Mouse (Mus musculus) adrenal gland, postnatal 36 days (tissue): ENCODE measurements at regions not wholly inside any gene's neighbourhood (a gene's known extent, or its start where the extent isn't known, plus 50 kb on each side); places are given as distances from the start of the nearest gene placed in this dataset.
A peak's percentile ranks its signal among the peaks of the same experiment; 100 is the strongest.

Source experiments
- DNase-seq, 2 experiments: peaks; one replicate each; pipeline ENCODE4 v3.0.0; 2021; ENCODE audit warnings: mixed read lengths in 1 of 2

GRCm38 (mm10) chr10:99959279-99959678, 56.2 kb upstream of the Kitl start:
- no peak for DNase-seq

DNA sequence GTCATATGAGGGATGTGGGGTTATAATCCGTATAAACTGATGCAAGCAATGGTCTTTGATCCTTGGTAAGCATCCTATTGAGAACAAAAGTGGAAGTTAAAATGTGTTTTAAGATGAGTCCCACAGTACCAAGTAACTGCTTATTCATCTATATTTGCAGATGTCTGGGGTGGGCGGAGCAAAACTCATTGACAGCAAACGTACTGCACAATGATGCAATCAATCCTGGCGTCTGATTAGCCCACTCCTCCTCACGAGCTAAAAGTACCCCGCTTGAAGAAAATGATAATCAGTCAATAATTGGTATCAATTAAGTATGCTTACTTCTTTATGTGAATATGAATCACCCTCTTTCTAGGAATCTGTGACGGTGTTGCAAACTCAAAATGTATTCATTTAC, 62.9 kb upstream of the Kitl start:
- DNase-seq: no peak

DNA sequence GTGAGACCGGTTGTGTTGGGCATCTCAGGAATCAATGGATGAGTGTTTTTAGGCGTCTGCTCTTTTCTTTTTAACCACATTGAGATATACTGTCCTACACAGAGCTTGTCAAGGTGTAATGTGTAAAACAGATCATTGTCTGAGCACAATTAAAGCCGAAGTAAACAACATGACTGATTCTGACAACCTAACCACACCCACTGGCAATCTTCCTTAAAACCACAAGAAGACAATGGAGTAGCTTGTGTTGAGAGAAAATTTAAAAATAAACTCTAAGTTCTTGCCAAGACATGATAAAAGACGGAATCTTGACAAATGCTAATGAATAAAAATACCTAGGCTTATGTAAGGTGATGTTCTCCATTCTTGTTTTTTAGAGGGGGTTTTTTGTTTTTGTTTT, 63.7 kb upstream of the Kitl start:
- no peak for DNase-seq

- DNase-seq: no peak
Observed at GRCm38 (mm10) chr10:99951316-99951715, 64.1 kb upstream of the Kitl start.

DNA sequence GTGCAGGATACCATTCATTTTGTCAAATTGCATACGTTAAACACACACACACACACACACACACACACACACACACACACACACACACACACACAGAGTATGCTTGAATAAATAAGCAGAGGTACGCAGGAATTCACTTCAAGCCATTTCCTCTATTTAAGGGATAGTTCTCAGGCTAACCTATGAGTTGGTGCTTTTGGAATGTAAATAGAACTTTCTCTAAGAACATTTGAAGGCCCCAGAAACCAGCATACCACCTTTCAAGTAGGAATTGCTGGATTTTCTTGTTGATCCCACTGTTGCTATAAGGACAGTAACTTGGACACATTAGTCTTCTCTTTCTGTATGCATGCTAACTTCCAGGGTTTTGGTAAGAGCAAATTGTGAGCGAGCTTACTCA, 66.7 kb upstream of the Kitl start:
- DNase-seq: no peak

- peak in 1 of 2 experiments; percentile 8 for DNase-seq
Observed at GRCm38 (mm10) chr10:99945418-99945817, 70.0 kb upstream of the Kitl start.

- DNase-seq: peak; percentile 17 to 34
Observed at GRCm38 (mm10) chr10:99941665-99942064, 73.8 kb upstream of the Kitl start.

DNA sequence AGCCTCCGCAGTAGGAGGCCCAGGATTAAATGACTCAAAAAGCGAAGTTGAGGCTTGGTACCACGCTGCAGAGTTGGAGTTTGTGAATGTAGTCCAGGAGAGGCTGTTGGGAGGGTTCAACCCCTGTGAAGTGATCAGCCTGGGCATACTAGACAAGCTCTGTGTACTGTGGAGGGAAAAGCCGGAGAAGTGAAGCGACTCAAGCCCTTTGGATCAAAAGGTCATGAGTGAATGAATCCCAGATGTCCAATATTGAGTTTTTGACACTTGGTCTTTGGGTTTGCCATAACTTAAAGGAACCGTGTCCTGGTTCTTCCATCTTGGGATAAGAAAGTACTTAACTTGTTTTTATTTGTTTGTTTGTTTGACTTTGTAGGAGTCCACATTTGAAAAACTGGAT, 76.5 kb upstream of the Kitl start:
- no peak for DNase-seq

DNA sequence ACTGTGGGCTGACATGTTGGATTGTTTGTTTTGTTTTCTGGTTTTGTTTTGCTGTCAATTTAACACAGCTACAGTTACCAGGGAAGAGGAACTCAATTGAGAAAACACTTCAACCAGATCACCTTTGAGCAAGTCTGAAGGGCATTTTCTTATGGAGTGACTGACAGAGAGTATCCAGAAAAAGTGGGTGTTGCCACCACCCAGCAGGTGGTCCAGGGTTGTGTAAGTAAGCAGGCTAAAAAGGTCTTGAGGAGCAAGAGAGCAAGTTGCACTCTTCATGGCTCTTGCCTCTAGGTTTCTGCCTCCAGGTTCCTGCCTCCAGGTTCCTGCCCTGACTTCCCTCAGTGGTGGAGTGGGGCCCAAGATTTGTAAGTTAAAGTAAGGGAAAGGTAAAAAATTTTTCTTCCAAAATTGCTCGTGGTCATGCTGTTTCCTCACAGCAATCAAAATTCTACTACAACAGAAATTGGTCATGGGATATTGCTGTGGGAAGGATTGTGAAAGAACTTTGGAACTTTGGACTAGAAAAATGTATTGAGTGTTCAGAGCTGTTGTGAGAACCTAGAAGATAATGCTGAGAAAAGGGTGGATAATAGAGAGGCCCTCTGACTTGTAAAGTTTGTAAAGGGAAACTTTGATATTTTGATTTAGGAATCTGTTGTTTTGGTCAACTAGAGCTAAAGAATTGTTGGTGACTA, 77.4 kb upstream of the Kitl start:
- DNase-seq: no peak

DNA sequence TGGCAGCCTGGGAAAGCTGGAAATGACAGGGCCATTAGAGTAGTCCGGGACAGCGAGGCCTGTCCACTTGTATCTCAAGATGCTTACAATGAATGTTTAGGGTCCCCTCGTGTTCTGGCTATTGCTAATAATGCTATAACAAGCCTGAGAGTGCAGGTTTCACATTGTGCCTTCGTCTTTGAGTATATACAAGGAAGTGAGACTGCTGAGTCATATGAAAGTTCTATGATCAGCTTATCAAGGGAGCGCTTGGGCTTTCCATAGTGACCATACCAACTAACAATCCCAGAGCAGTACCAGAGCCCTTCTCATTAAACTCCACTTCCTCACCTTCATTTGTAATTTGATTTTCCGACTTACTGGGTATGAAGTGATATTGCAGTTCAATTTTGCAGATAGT, 86.2 kb upstream of the Kitl start:
- no peak for DNase-seq

- DNase-seq: no peak
Observed at GRCm38 (mm10) chr10:99927913-99928312, 87.5 kb upstream of the Kitl start.

GRCm38 (mm10) chr10:99926327-99926954, 89.0 kb upstream of the Kitl start:
- DNase-seq: no peak

GRCm38 (mm10) chr10:99924541-99924940, 90.9 kb upstream of the Kitl start:
- no peak for DNase-seq

- DNase-seq: no peak
Observed at GRCm38 (mm10) chr10:99919925-99920324, 95.5 kb upstream of the Kitl start.

DNA sequence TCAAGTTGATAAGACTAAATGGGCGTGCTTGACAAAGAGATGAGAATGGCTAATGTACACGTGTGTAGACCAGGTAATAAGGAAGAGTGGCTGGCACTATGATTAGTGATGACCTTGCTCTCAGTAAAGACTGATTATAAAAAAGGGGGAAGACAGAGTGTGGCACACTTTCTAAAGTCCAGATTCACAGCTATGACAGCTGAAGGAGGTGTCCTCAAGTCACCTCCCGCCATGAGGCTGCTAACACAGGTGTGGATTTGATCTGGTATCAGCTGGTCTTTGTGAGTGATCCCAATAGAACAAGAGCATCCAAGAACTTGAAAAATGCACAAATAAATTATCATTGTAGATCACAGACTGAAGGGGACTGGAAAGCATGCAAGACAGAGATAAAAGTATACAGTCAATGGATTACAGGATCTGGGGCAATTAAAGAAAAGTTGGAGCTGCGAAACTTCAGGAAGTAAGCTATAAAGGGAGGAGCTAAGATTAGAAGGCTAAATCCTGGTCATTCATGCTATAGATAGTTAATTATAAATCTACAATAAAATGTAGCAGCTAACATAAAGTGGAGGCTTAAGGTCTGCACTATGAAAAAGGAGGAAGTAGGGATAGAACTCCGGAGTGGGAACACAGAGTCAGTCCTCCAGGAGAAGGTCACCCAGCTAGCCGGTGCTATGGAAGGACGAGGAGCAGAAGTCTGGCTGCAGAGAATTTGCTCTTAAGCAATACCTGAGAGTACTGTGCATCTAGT, 96.7 kb upstream of the Kitl start:
- DNase-seq: no peak

- DNase-seq: no peak
Observed at GRCm38 (mm10) chr10:99913846-99914187, 101.6 kb upstream of the Kitl start.

DNA sequence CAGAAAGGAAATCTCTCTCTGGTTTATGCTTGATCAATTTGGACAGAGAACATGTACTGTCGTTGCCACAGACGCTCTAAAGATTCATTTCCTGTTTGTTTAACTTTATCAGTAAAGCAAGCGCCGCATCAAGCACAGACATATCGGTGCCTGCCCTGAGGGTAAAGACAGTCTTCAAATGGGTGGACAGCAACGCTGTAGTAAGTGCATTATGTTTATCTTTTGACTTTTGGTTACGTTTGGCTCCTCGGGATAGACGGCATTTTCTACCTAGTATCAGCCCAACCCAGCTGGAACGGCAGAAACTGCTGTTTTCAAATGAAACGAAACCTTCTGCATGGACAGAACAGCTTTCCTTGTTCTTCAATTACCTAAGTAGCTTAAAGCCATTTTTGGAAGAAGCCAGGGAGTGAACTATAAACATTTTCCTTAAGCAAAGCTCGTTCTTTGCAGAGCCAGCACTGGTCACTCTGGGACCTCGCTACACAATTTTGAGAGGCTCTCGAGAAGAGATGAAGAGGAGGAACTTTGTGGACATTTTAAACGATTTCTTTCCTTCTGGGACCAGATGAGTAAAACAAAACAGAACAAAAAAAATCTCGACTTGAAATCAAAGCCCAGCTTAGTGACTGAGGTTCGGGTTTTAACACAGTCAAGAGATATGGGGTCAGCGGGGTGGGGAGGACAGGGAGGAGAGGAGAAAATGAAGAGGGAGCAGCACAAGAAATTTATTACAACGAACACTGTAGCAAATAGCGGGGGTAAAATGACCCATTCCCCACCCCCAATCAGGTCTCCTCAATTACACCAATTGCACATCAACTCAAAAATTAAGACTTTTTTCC, 102.2 kb upstream of the Kitl start:
- DNase-seq: peak; percentile 13 to 29

DNA sequence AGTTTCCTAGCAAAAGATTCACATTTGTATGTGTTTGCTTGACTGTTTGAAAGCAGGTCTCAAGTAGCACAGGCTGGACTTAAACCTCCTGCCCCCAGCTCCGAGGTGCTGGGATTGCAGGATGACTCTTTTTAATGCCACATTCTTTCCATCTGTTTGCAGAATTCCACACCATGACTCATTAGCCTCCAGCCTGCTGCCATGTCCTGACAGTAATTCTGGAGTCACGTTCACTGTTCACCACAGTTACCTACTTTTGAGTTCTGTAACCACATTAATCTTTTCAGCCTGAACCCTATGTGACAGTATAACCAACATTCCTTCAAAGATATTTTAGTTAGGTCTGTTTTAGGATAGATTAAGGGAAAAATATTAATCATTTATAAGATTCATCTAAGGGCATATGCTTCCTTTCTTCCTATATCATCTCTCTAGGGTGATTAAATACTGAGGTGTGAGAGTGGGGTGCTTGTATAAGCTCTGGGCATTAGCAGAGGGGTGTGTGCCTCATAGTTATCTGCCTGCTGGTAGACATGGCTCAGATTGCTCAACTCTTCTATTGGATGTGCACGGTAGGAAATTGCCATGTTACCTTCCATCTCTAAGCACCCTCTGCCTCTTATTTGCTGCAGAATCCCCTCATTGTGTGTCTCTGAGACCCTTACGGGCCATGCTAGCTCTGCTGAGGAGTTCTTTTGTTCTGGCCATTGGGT, 105.3 kb upstream of the Kitl start:
- no peak for DNase-seq

DNA sequence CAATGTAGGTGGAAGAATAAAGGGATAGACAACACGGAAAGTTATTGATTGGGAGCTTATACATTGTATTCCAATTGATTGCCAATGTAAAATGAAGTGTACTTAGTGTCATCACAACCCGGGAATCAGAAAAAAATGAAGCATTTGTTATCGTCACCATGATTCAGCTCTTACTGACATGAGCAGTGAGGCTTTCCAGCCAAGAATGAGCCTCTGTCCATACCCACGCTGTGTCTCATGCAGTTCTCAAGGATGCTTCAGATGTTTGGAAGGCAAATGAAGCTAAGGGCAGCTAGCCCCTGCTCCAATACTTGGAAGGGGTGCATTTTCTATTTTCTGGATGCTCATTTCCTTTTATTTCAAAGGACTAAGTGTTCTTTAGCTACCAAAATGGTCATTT, 107.4 kb upstream of the Kitl start:
- DNase-seq: peak; percentile 17 to 21

DNA sequence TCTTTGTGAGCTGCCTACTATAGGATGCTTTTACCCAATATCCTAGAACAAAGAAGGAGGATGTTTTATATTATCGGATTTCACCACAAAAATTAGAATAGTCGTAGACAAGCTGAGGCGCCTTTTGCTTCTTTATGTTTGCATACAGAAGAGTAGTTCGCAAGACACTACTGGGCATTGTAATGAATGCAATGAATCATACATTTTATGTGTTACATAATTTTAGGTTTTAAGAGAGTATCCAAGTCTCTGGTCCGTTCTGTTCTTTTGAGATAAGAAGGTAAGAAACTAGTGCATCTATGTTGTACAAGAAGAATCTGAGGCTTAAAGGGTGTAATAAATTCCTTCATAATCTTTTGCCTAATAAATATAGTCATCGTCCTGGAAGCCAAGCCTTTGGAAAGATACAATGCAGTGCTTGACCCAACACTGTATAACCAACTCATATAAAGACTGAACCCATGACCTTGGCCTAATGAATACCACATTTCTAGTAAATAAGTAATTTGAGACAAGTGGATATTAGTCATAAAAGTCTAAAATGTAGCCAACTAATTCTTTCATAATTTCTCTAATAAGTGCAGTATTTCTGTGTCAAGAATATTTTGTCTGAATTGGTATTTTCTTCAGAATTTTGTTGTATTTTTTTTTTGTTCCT, 108.5 kb upstream of the Kitl start:
- no peak for DNase-seq
